In genomic region chr3:58414986-58415883, GRCm38 (mm10) we compare ENCODE assay signal across 8 mouse cellular contexts. TPM values are rescaled to one million over a fixed set of nuclear protein-coding genes. Genes with fewer than 3 reads are reported as not detected.
DNase-seq lines count a peak whose midpoint lies in the region; ATAC-seq and TF ChIP-seq lines count a peak whose summit lies in the region.

No protein-coding gene starts in this region.

- peak; percentile 73 for DNase-seq in cerebellum, adult 11 months
- DNase-seq in forebrain, embryonic 14.5 days (ENCODE audit: low spot score), result peak; percentile 37
- DNase-seq in heart, postnatal 10 days, result peak; percentile 83 to 88
- DNase-seq in kidney, postnatal 4 days, result peak; percentile 81 to 88
- peak; percentile 82 for DNase-seq in liver, postnatal 0 days

- peak overlapping the region; percentile 98 for H3K4me2 ChIP-seq in forebrain, embryonic 14.5 days (ENCODE audit: low read length)
- peak overlapping the region; percentile 96 for H3K4me2 ChIP-seq in liver, postnatal 0 days (ENCODE audit: low read depth, low read length)
- peak overlapping the region; percentile 98 for H3K4me2 ChIP-seq in neural tube, embryonic 12.5 days (replicated peaks)
- H3K4me2 ChIP-seq in stomach, embryonic 16.5 days (ENCODE audit: low read depth, low read length), result peak overlapping the region; percentile 96

- peak overlapping the region; percentile 97 for H3K9ac ChIP-seq in forebrain, embryonic 14.5 days (ENCODE audit: low read length)
- peak overlapping the region; percentile 98 for H3K9ac ChIP-seq in liver, postnatal 0 days (replicated peaks)
- peak overlapping the region; percentile 98 for H3K9ac ChIP-seq in neural tube, embryonic 12.5 days
- H3K9ac ChIP-seq in stomach, embryonic 16.5 days (ENCODE audit: low read length), result peak overlapping the region; percentile 91

- H3K4me3 ChIP-seq in E14TG2a.4 (replicated peaks; ENCODE audit: low read length), result peak overlapping the region; percentile 92
- peak overlapping the region; percentile 99 for H3K4me3 ChIP-seq in forebrain, embryonic 14.5 days (ENCODE audit: low read depth, low read length)
- H3K4me3 ChIP-seq in liver, postnatal 0 days (ENCODE audit: low read depth, low read length), result peak overlapping the region; percentile 92
- peak overlapping the region; percentile 99 for H3K4me3 ChIP-seq in neural tube, embryonic 12.5 days
- peak overlapping the region; percentile 84 for H3K4me3 ChIP-seq in stomach, embryonic 16.5 days (replicated peaks; ENCODE audit: low read length)

- under 1% methylated on average over 101 of the region's 113 CpGs for WGBS in forebrain, embryonic 14.5 days
- WGBS in liver, postnatal 0 days (ENCODE audit: insufficient replicate concordance), result under 1% methylated on average over 102 of the region's 113 CpGs
- WGBS in neural tube, embryonic 12.5 days, result under 1% methylated on average over 107 of the region's 113 CpGs
- WGBS in stomach, embryonic 16.5 days, result under 1% methylated on average over 107 of the region's 113 CpGs

- H3K4me1 ChIP-seq in E14TG2a.4 (replicated peaks; ENCODE audit: low read depth, low read length), result peaks cover 37% of the 10 kb centered on the region
- peaks cover 18% of the 10 kb centered on the region for H3K4me1 ChIP-seq in forebrain, embryonic 14.5 days (ENCODE audit: control insufficient read depth, insufficient read depth, low read length)
- peaks cover 8% of the 10 kb centered on the region for H3K4me1 ChIP-seq in liver, postnatal 0 days (ENCODE audit: insufficient read depth)
- H3K4me1 ChIP-seq in neural tube, embryonic 12.5 days, result peaks cover 12% of the 10 kb centered on the region
- 0 out of 2 replicates have a peak, but pooled peaks cover 4% of the 10 kb centered on the region for H3K4me1 ChIP-seq in stomach, embryonic 16.5 days (ENCODE audit: control insufficient read depth, insufficient read depth, low read length)

- H3K27ac ChIP-seq in forebrain, embryonic 14.5 days (ENCODE audit: low read depth, low read length), result peak overlapping the region; percentile 98
- H3K27ac ChIP-seq in liver, postnatal 0 days (ENCODE audit: low read depth), result peak overlapping the region; percentile 99
- H3K27ac ChIP-seq in neural tube, embryonic 12.5 days, result peak overlapping the region; percentile 98
- peak overlapping the region; percentile 100 for H3K27ac ChIP-seq in stomach, embryonic 16.5 days (ENCODE audit: low read length)

- H3K36me3 ChIP-seq in E14TG2a.4 (ENCODE audit: insufficient read depth, low read length), result peaks cover 19% of the 10 kb centered on the region
- H3K36me3 ChIP-seq in forebrain, embryonic 14.5 days (ENCODE audit: control insufficient read depth, insufficient read depth, low read length), result no peaks in the 10 kb centered on the region
- no peaks in the 10 kb centered on the region for H3K36me3 ChIP-seq in liver, postnatal 0 days (replicated peaks; ENCODE audit: insufficient read depth, low read length)
- no peaks in the 10 kb centered on the region for H3K36me3 ChIP-seq in neural tube, embryonic 12.5 days
- H3K36me3 ChIP-seq in stomach, embryonic 16.5 days (ENCODE audit: control insufficient read depth, insufficient read depth, low read length), result 0 out of 2 replicates have a peak, but pooled peaks cover 4% of the 10 kb centered on the region

- ATAC-seq in forebrain, embryonic 14.5 days, result peak; percentile 49
- ATAC-seq in liver, postnatal 0 days, result peak; percentile 66
- peak; percentile 55 for ATAC-seq in neural tube, embryonic 12.5 days (ENCODE audit: low FRiP score, low read depth)
- ATAC-seq in stomach, embryonic 16.5 days (ENCODE audit: insufficient read depth, low FRiP score), result peak; percentile 76

- no peak for TF ChIP-seq EP300 in liver, postnatal 0 days (IDR thresholded peaks at IDR 0.05; ENCODE audit: low read depth)

- H3K27me3 ChIP-seq in E14TG2a.4 (ENCODE audit: insufficient read depth, low read length), result peaks cover 10% of the 10 kb centered on the region
- no peaks in the 10 kb centered on the region for H3K27me3 ChIP-seq in forebrain, embryonic 14.5 days (replicated peaks; ENCODE audit: control insufficient read depth, insufficient read depth, low read length)
- no peaks in the 10 kb centered on the region for H3K27me3 ChIP-seq in liver, postnatal 0 days (ENCODE audit: insufficient read depth, low read length)
- no peaks in the 10 kb centered on the region for H3K27me3 ChIP-seq in neural tube, embryonic 12.5 days (replicated peaks)
- H3K27me3 ChIP-seq in stomach, embryonic 16.5 days (ENCODE audit: control insufficient read depth, insufficient read depth, low read length), result no peaks in the 10 kb centered on the region

- intact Hi-C loops in heart, postnatal 10 days (cut with DNase I), result loop anchor here (2.0 to 10.0 kb wide), 4 partner anchors 110 to 568 kb away; partner anchors contain the start of genes Pfn2 and Siah2

- no peaks in the 10 kb centered on the region for H3K9me3 ChIP-seq in E14TG2a.4 (ENCODE audit: low read length)
- no peaks in the 10 kb centered on the region for H3K9me3 ChIP-seq in forebrain, embryonic 14.5 days (replicated peaks; ENCODE audit: control insufficient read depth, low read length)
- H3K9me3 ChIP-seq in liver, postnatal 0 days (ENCODE audit: low read length), result no peaks in the 10 kb centered on the region
- no peaks in the 10 kb centered on the region for H3K9me3 ChIP-seq in neural tube, embryonic 12.5 days
- no peaks in the 10 kb centered on the region for H3K9me3 ChIP-seq in stomach, embryonic 16.5 days (replicated peaks; ENCODE audit: control insufficient read depth, low read length)

- no peak for TF ChIP-seq CTCF in E14TG2a.4 (conservative IDR thresholded peaks at IDR 0.05; ENCODE audit: low read length)
- TF ChIP-seq CTCF in liver, postnatal 0 days (IDR thresholded peaks at IDR 0.05; ENCODE audit: low read depth), result no peak

RNA-seq across cellular contexts. Expression of gene Tsc22d2, which starts 0.7 kb away (rescaled TPM):
- 9.2 and 9.7 TPM in 2 replicates for polyA plus RNA-seq in forebrain, embryonic 14.5 days (2014; fragmentation: Nextera tagmentation; extraction: Ambion mirVana)
- total RNA-seq in heart, postnatal 10 days (2021), result 10 to 100 TPM; 28.7 to 33.1 TPM
- 5.5 and 6.1 TPM in 2 replicates for polyA plus RNA-seq in liver, postnatal 0 days (2015; fragmentation: Nextera tagmentation; extraction: Ambion mirVana)
- 14.8 and 15.4 TPM in 2 replicates for polyA plus RNA-seq in neural tube, embryonic 12.5 days (2016; fragmentation: Nextera tagmentation; extraction: Ambion mirVana)
- 4.8 and 5.9 TPM in 2 replicates for polyA plus RNA-seq in stomach, embryonic 16.5 days (2015; fragmentation: Nextera tagmentation; extraction: Ambion mirVana)

Comparison
In these comparisons a context has a peak if more than half of its experiments do, and no peak if none do; other contexts are left out.
1. Peak in every context shown above with its lines: DNase-seq, ATAC-seq, H3K4me3 ChIP-seq and H3K27ac ChIP-seq.